Mouse (Mus musculus) embryonic fibroblast, embryonic 13.5 days (primary cell): ENCODE results near the gene Zic1.

Experiments used
- CTCF ChIP-seq: IDR thresholded peaks from 2 replicates; pipeline ENCODE4 v1.5.1; 2011; ENCODE audit warnings: mild to moderate bottlenecking, control low read depth, low read length, moderate library complexity, borderline replicate concordance; ENCODE audit not compliant: insufficient read depth
- POLR2A ChIP-seq: IDR thresholded peaks from 2 replicates; pipeline ENCODE4 v1.6.1; 2011; ENCODE audit warnings: low read depth, mild to moderate bottlenecking, control low read depth, low read length, moderate library complexity

- no peak for TF ChIP-seq CTCF
- TF ChIP-seq POLR2A: no peak
Observed at GRCm38 (mm10) chr9:91395066-91395772, 29.6 kb upstream of the Zic1 start.
